Mouse (Mus musculus) forebrain, embryonic 11.5 days (tissue): ENCODE results near the gene Snrpd2. TPM values are rescaled to one million over a fixed set of nuclear protein-coding genes. Genes with fewer than 3 reads are reported as not detected.

ENCODE experiments used
- ATAC-seq: fragments of 200-750 bp; cut with Nextera tagmentation; replicated peaks from 2 replicates; pipeline ENCODE4 v1.8.0; 2017; ENCODE audit warnings: moderate TSS enrichment; ENCODE audit not compliant: low FRiP score
- DNase-seq: peaks from one replicate; pipeline ENCODE4 v3.0.0-alpha.2; 2017; ENCODE audit warnings: low spot score
- H3K27ac ChIP-seq: fragments of 300-500 bp; sonication (generic); 2 replicates; pipeline ENCODE4 v1.5.1; 2014; ENCODE audit warnings: low read depth, low read length
- H3K27me3 ChIP-seq: fragments of 300-500 bp; sonication (generic); 2 replicates; pipeline ENCODE4 v1.6.1; 2014; ENCODE audit warnings: mild to moderate bottlenecking, low read length, mixed read lengths; ENCODE audit not compliant: control insufficient read depth, insufficient read depth
- H3K36me3 ChIP-seq: fragments of 300-500 bp; sonication (generic); 2 replicates; pipeline ENCODE4 v1.6.1; 2014; ENCODE audit warnings: mild to moderate bottlenecking, low read length, moderate library complexity, mixed read lengths; ENCODE audit not compliant: control insufficient read depth, insufficient read depth
- H3K4me1 ChIP-seq: fragments of 300-500 bp; sonication (generic); replicated peaks from 2 replicates; pipeline ENCODE4 v1.6.1; 2014; ENCODE audit warnings: low read length, mixed read lengths; ENCODE audit not compliant: control insufficient read depth, insufficient read depth
- H3K4me2 ChIP-seq: fragments of 300-500 bp; sonication (generic); 2 replicates; pipeline ENCODE4 v1.6.1; 2014; ENCODE audit warnings: low read depth, mild to moderate bottlenecking, low read length, moderate library complexity, mixed read lengths; ENCODE audit not compliant: severe bottlenecking
- H3K4me3 ChIP-seq: fragments of 300-500 bp; sonication (generic); 2 replicates; pipeline ENCODE4 v1.5.1; 2014; ENCODE audit warnings: low read depth, low read length
- H3K9ac ChIP-seq: fragments of 300-500 bp; sonication (generic); 2 replicates; pipeline ENCODE4 v1.6.1; 2014; ENCODE audit warnings: low read length
- H3K9me3 ChIP-seq: fragments of 300-500 bp; sonication (generic); 2 replicates; pipeline ENCODE4 v1.6.1; 2016; ENCODE audit warnings: low read length, mixed read lengths; ENCODE audit not compliant: control insufficient read depth
- WGBS: fragments of 180-500 bp; shearing (Covaris S2); extraction: QIAGEN DNeasy Blood & Tissue Kit; methylation state at CpG from one replicate; pipeline ENCODE4 v1.1.7; 2014; 5-methylcytosine and 5-hydroxymethylcytosine counted together
- polyA plus RNA-seq: library from polyadenylated mRNA; unstranded; fragments of >200 nt; fragmentation: Nextera tagmentation; extraction: Ambion mirVana; gene quantifications from 2 replicates; pipeline ENCODE4 v1.2.1, GENCODE M21; 2014

Snrpd2 gene
- polyA plus RNA-seq, 1 experiment from 2014 or later = 154 TPM

DNA sequence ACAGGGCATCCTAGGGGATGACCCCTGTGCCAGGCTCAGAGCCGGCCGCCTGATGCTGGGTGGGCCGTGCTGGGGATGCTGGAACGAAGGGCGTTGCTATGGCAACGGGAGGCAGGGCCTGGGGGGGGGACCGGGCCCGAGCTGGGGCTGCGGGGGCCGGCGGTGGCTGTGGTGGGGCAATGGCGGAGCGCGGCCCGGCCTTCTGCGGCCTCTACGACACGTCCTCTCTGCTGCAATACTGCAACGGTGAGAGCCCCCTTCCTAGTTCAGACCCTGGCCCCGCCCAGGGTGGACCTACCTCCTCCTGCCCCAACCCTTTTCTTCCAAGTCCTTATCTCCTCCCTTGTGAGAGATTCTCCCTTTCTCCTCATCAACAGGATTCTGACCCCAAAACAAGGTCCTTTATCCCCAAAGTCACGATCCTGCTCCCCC is 27.0 kb downstream of the Snrpd2 start:
- Histone ChIP-seq H3K27me3 (peaks cover 48% of the 10 kb centered on the region), H3K4me1 (peaks cover 14% of the 10 kb centered on the region), H3K4me3 (peak overlapping the region; percentile 40), H3K4me2 (peak overlapping the region; percentile 63), H3K9ac (peak overlapping the region; percentile 50), H3K36me3 (no peaks in the 10 kb centered on the region), H3K9me3 (no peaks in the 10 kb centered on the region), H3K27ac (no peak overlapping the region)
- peak; percentile 17; the same call in 1 of the 2 replicates for ATAC-seq
- DNase-seq = peak; percentile 74
- 2% methylated on average over 17 of the region's 21 CpGs for WGBS

GRCm38 (mm10) chr7:19177216-19177615 is 27.7 kb downstream of the Snrpd2 start:
- Histone ChIP-seq H3K4me3 (no peak overlapping the region), H3K27ac (no peak overlapping the region), H3K36me3 (no peaks in the 10 kb centered on the region), H3K4me1 (peaks cover 15% of the 10 kb centered on the region), H3K9ac (no peak overlapping the region), H3K4me2 (no peak overlapping the region; the same call in 1 of the 2 replicates), H3K9me3 (no peaks in the 10 kb centered on the region), H3K27me3 (peaks cover 48% of the 10 kb centered on the region)
- ATAC-seq = no peak
- no peak for DNase-seq
- WGBS = 60% methylated on average over 7 of the region's 7 CpGs

GRCm38 (mm10) chr7:19178035-19178434 is 28.5 kb downstream of the Snrpd2 start:
- 7% methylated on average over 18 of the region's 18 CpGs for WGBS
- no peaks in the 10 kb centered on the region for H3K36me3 ChIP-seq
- peaks cover 9% of the 10 kb centered on the region for H3K4me1 ChIP-seq
- DNase-seq = peak; percentile 63
- H3K4me3 ChIP-seq = no peak overlapping the region
- H3K4me2 ChIP-seq = peak overlapping the region; percentile 6; the same call in 1 of the 2 replicates
- H3K9me3 ChIP-seq = no peaks in the 10 kb centered on the region
- no peak for ATAC-seq
- no peak overlapping the region for H3K9ac ChIP-seq
- H3K27ac ChIP-seq = no peak overlapping the region
- H3K27me3 ChIP-seq = peaks cover 48% of the 10 kb centered on the region

GRCm38 (mm10) chr7:19178443-19179092 is 29.0 kb downstream of the Snrpd2 start:
- DNase-seq = peak; percentile 87
- Histone ChIP-seq H3K4me2 (peak overlapping the region; percentile 50), H3K9me3 (no peaks in the 10 kb centered on the region), H3K27me3 (peaks cover 48% of the 10 kb centered on the region), H3K27ac (no peak overlapping the region), H3K4me3 (peak overlapping the region; percentile 19), H3K9ac (no peak overlapping the region), H3K36me3 (no peaks in the 10 kb centered on the region), H3K4me1 (peaks cover 8% of the 10 kb centered on the region)
- 7% methylated on average over 27 of the region's 27 CpGs for WGBS
- ATAC-seq = 0 out of 2 replicates have a peak, but pooled peaks have one; percentile 2

GRCm38 (mm10) chr7:19179173-19179572 is 29.7 kb downstream of the Snrpd2 start:
- Histone ChIP-seq H3K4me1 (peaks cover 8% of the 10 kb centered on the region), H3K36me3 (no peaks in the 10 kb centered on the region), H3K9ac (peak overlapping the region; percentile 9; the same call in 1 of the 2 replicates), H3K4me2 (peak overlapping the region; percentile 50), H3K27me3 (peaks cover 48% of the 10 kb centered on the region), H3K4me3 (peak overlapping the region; percentile 19), H3K27ac (no peak overlapping the region), H3K9me3 (no peaks in the 10 kb centered on the region)
- DNase-seq = peak; percentile 88
- under 1% methylated on average over 31 of the region's 32 CpGs for whole genome bisulfite sequencing
- ATAC-seq = 0 out of 2 replicates have a peak, but pooled peaks have one; percentile 8

DNA sequence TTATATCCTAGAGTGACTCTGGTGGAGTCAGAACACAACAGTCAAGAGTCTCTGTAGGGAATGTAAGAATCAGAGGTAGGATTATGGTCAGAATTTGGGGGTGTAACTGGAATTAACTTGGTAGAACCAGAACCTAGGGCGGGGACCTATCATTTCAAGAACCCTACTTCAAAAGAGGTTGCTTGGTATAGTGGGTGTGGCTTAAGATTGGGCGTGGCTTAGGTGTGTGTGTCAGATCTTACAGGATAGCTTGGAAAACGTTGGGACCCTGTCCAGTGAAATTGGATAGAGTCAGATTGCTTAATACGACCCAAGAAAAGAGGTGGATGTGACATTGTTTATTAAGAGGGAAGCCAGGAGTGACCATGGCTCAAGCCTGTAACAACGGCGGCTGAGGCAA is 30.4 kb downstream of the Snrpd2 start:
- no peak overlapping the region for H3K4me3 ChIP-seq
- WGBS = 35% methylated on average over 6 of the region's 6 CpGs

DNA sequence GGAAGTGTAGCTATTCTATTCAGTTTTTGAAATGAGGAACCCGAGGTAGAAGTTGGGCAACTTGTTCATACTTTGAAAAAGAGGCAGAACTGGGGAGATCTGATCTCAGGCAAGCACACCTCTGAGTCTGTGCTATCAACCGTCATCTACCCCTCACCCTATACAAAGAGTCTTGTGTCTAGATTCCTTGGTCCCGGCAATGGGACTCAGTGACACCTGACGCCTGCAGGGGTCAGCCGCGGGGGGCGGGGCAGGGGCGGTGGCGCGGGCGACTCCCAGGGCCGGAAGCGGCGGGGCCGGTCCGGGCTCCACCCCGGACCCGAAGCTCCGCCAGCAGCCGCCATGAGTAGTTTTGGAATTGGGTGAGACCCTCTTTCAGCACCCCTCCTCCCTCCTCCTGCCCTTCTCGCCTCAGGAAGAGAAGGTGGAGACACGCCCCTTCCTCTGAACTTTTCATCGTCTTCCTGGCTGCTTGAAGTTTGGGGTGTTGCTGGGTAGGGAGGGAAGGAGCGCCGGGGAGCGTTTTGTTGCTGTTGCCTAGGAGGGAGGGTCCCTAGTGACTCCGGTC is 31.4 kb downstream of the Snrpd2 start:
- DNase-seq (peak; percentile 82), ATAC-seq (no peak)
- Histone ChIP-seq H3K27me3 (peaks cover 41% of the 10 kb centered on the region), H3K4me3 (peak overlapping the region; percentile 48), H3K9ac (peak overlapping the region; percentile 59), H3K9me3 (no peaks in the 10 kb centered on the region), H3K4me2 (peak overlapping the region; percentile 74), H3K27ac (no peak overlapping the region), H3K36me3 (no peaks in the 10 kb centered on the region), H3K4me1 (peaks cover 10% of the 10 kb centered on the region)
- 2% methylated on average over 25 of the region's 27 CpGs for WGBS

More for the DNA sequence above, 30.4 kb downstream of the Snrpd2 start:
- Histone ChIP-seq H3K27me3 (peaks cover 48% of the 10 kb centered on the region), H3K4me2 (no peak overlapping the region; the same call in 1 of the 2 replicates), H3K9me3 (no peaks in the 10 kb centered on the region), H3K36me3 (no peaks in the 10 kb centered on the region), H3K4me1 (peaks cover 8% of the 10 kb centered on the region), H3K9ac (no peak overlapping the region), H3K27ac (no peak overlapping the region)
- DNase-seq (no peak), ATAC-seq (no peak)

DNA sequence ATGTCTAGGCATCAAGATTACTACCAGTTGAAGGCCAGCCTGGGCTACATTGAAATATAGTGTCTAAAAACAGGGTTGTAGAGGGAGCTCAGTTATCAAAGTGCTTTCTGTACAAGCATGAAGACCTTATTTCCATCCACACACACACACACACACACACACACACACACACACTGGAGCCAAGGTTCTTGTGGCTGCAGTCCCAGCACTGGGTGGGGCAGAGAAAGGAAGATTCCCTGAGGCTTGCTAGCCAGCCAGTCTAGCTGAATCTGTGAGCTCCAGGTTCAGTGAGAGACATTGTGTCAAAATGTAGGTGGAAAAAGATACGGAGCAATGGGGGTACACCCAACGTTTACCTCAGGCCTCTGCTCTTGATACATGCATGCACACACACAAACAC is 34.7 kb downstream of the Snrpd2 start:
- 69% methylated on average over 2 of the region's 2 CpGs for WGBS

More for the DNA sequence above, 34.7 kb downstream of the Snrpd2 start:
- ATAC-seq (no peak), DNase-seq (no peak)
- H3K27me3 ChIP-seq = peaks cover 13% of the 10 kb centered on the region
- H3K4me2 ChIP-seq = no peak overlapping the region
- no peak overlapping the region for H3K4me3 ChIP-seq
- peak overlapping the region; percentile 55 for H3K27ac ChIP-seq
- H3K9me3 ChIP-seq = no peaks in the 10 kb centered on the region
- no peak overlapping the region for H3K9ac ChIP-seq
- H3K36me3 ChIP-seq = no peaks in the 10 kb centered on the region
- peaks cover 9% of the 10 kb centered on the region for H3K4me1 ChIP-seq
